Mouse (Mus musculus): ENCODE results near the gene Fcho2.

Fcho2 gene

GRCm38 (mm10) chr13:98815147-98815785 lies at the start of gene Fcho2:
Gene Fcho2, minus strand, starts transcription at chr13:98815449.
- CTCF ChIA-PET = interaction anchor here in 3 of 4 experiments (0.5 to 1.0 kb wide), 10 partner anchors 12 to 1500 kb away, joined by 3 to 5 read pairs (median 3); no protein-coding TSS in a partner anchor
- POLR2A ChIA-PET = interaction anchor here in 3 of 4 experiments (0.6 to 6.2 kb wide), 49 partner anchors 8 to 1931 kb away, joined by 3 to 62 read pairs (median 3); no protein-coding TSS in a partner anchor

- ChIA-PET CTCF (no interaction called here), POLR2A (interaction anchor here in 2 of 4 experiments (1.0 to 1.6 kb wide), 2 partner anchors 14 to 21 kb away, joined by 3 to 4 read pairs; no protein-coding TSS in a partner anchor)
Measured at GRCm38 (mm10) chr13:98855291-98855690, 40.0 kb upstream of the Fcho2 start.

GRCm38 (mm10) chr13:98845794-98846193 lies 30.5 kb upstream of the Fcho2 start:
- ChIA-PET CTCF (interaction anchor here in 1 of 4 experiments (1.0 kb wide), 1 partner anchor 10 kb away, joined by 3 read pairs; no protein-coding TSS in a partner anchor), POLR2A (interaction anchor here in 3 of 4 experiments (0.6 to 1.2 kb wide), 6 partner anchors 8 to 70 kb away, joined by 3 to 5 read pairs (median 4); no protein-coding TSS in a partner anchor)

- POLR2A ChIA-PET = interaction anchor here in 2 of 4 experiments (0.6 to 7.2 kb wide), 7 partner anchors 15 to 370 kb away, joined by 3 to 62 read pairs (median 4); partner anchors contain the start of gene Fcho2 (in 2 of the 2)
- CTCF ChIA-PET = interaction anchor here in 2 of 4 experiments (0.8 to 1.2 kb wide), 3 partner anchors 9 to 31 kb away, joined by 3 to 4 read pairs (median 3); no protein-coding TSS in a partner anchor
Measured at GRCm38 (mm10) chr13:98836423-98837088, 21.3 kb upstream of the Fcho2 start.

- CTCF ChIA-PET = interaction anchor here in 1 of 4 experiments (1.0 to 1.2 kb wide), 3 partner anchors 10 to 32 kb away, joined by 3 to 4 read pairs (median 3); no protein-coding TSS in a partner anchor
- POLR2A ChIA-PET = interaction anchor here in 2 of 4 experiments (0.5 to 7.2 kb wide), 10 partner anchors 14 to 55 kb away, joined by 3 to 62 read pairs (median 6); partner anchors contain the start of gene Fcho2 (in 2 of the 2)
Measured at GRCm38 (mm10) chr13:98835740-98836139, 20.5 kb upstream of the Fcho2 start.

- ChIA-PET CTCF (interaction anchor here in 2 of 4 experiments (0.6 to 1.3 kb wide), 6 partner anchors 12 to 1121 kb away, joined by 3 to 11 read pairs (median 5); partner anchors contain the start of gene Fcho2 (in 1 of the 2)), POLR2A (interaction anchor here in 3 of 4 experiments (0.6 to 7.2 kb wide), 32 partner anchors 8 to 1893 kb away, joined by 3 to 62 read pairs (median 4); partner anchors contain the start of gene Fcho2 (in 3 of the 3))
Measured at GRCm38 (mm10) chr13:98834723-98835122, 19.5 kb upstream of the Fcho2 start.

- ChIA-PET CTCF (interaction anchor here in 2 of 4 experiments (0.5 to 1.3 kb wide), 9 partner anchors 11 to 1121 kb away, joined by 3 to 11 read pairs (median 4); partner anchors contain the start of gene Fcho2 (in 1 of the 2)), POLR2A (interaction anchor here in 3 of 4 experiments (0.6 to 7.2 kb wide), 29 partner anchors 8 to 1894 kb away, joined by 3 to 62 read pairs (median 4); partner anchors contain the start of gene Fcho2 (in 3 of the 3))
Measured at GRCm38 (mm10) chr13:98834199-98834598, 18.9 kb upstream of the Fcho2 start.

GRCm38 (mm10) chr13:98832451-98833450 lies 17.5 kb upstream of the Fcho2 start:
- CTCF ChIA-PET = interaction anchor here in 1 of 4 experiments (0.6 to 1.8 kb wide), 3 partner anchors 18 to 48 kb away, joined by 3 to 4 read pairs (median 3); partner anchors contain the start of gene Fcho2
- POLR2A ChIA-PET = interaction anchor here in 3 of 4 experiments (0.7 to 7.2 kb wide), 13 partner anchors 9 to 168 kb away, joined by 3 to 62 read pairs (median 4); partner anchors contain the start of gene Fcho2 (in 2 of the 3)

- ChIA-PET CTCF (interaction anchor here in 1 of 4 experiments (0.7 to 1.0 kb wide), 2 partner anchors 14 to 121 kb away, joined by 3 read pairs; partner anchors contain the start of gene Fcho2), POLR2A (interaction anchor here in 3 of 4 experiments (0.8 to 2.1 kb wide), 9 partner anchors 10 to 381 kb away, joined by 3 to 6 read pairs (median 3); partner anchors contain the start of gene Fcho2 (in 2 of the 3))
Measured at GRCm38 (mm10) chr13:98829026-98829425, 13.8 kb upstream of the Fcho2 start.

- POLR2A ChIA-PET = interaction anchor here in 1 of 4 experiments (0.9 to 1.2 kb wide), 2 partner anchors 9 to 11 kb away, joined by 3 to 4 read pairs; partner anchors contain the start of gene Fcho2
- CTCF ChIA-PET = interaction anchor here in 1 of 4 experiments (0.6 kb wide), 1 partner anchor 1025 kb away, joined by 3 read pairs; no protein-coding TSS in a partner anchor
Measured at GRCm38 (mm10) chr13:98825574-98825973, 10.3 kb upstream of the Fcho2 start.

GRCm38 (mm10) chr13:98819094-98819493 lies 3.8 kb upstream of the Fcho2 start:
- CTCF ChIA-PET = no interaction called here
- POLR2A ChIA-PET = interaction anchor here in 3 of 4 experiments (0.6 to 6.2 kb wide), 10 partner anchors 9 to 329 kb away, joined by 3 to 62 read pairs (median 5); no protein-coding TSS in a partner anchor

- CTCF ChIA-PET = interaction anchor here in 1 of 4 experiments (1.2 kb wide), 1 partner anchor 50 kb away, joined by 3 read pairs; no protein-coding TSS in a partner anchor
- POLR2A ChIA-PET = interaction anchor here in 3 of 4 experiments (0.6 to 6.2 kb wide), 22 partner anchors 9 to 1198 kb away, joined by 3 to 62 read pairs (median 4); partner anchors contain the start of genes Mccc2 (in 1 of the 3) and Tnpo1 (in 1 of the 3)
Measured at GRCm38 (mm10) chr13:98818205-98818604, 3.0 kb upstream of the Fcho2 start.

GRCm38 (mm10) chr13:98817766-98818165 lies 2.5 kb upstream of the Fcho2 start:
- POLR2A ChIA-PET = interaction anchor here in 3 of 4 experiments (0.6 to 6.2 kb wide), 29 partner anchors 9 to 1198 kb away, joined by 3 to 62 read pairs (median 4); partner anchors contain the start of genes Mccc2 (in 1 of the 3) and Tnpo1 (in 1 of the 3)
- CTCF ChIA-PET = interaction anchor here in 1 of 4 experiments (1.2 kb wide), 1 partner anchor 50 kb away, joined by 3 read pairs; no protein-coding TSS in a partner anchor

- ChIA-PET POLR2A (interaction anchor here in 3 of 4 experiments (0.7 to 6.2 kb wide), 28 partner anchors 8 to 536 kb away, joined by 3 to 62 read pairs (median 4); partner anchors contain the start of gene Tnpo1 (in 1 of the 3)), CTCF (interaction anchor here in 2 of 4 experiments (0.7 to 1.2 kb wide), 2 partner anchors 19 to 51 kb away, joined by 3 read pairs; no protein-coding TSS in a partner anchor)
Measured at GRCm38 (mm10) chr13:98816981-98817660, 1.9 kb upstream of the Fcho2 start.

- POLR2A ChIA-PET = interaction anchor here in 3 of 4 experiments (0.7 to 6.2 kb wide), 20 partner anchors 8 to 537 kb away, joined by 3 to 62 read pairs (median 4); no protein-coding TSS in a partner anchor
- CTCF ChIA-PET = interaction anchor here in 1 of 4 experiments (0.7 kb wide), 1 partner anchor 20 kb away, joined by 3 read pairs; no protein-coding TSS in a partner anchor
Measured at GRCm38 (mm10) chr13:98816571-98816970, 1.3 kb upstream of the Fcho2 start.
